Mouse (Mus musculus) large intestine, adult 2 months (tissue): ENCODE measurements around the gene Slc6a11. TPM values are rescaled to one million over a fixed set of nuclear protein-coding genes. Genes with fewer than 3 reads are reported as not detected.

Experiments
- DNase-seq: peaks from one replicate; pipeline ENCODE4 v3.0.0-alpha.2; 2012; ENCODE audit warnings: low read depth, low spot score
- WGBS: fragments of 180-500 bp; shearing (Covaris S2); methylation state at CpG from one replicate; pipeline ENCODE4 v1.1.7; 2018; 5-methylcytosine and 5-hydroxymethylcytosine counted together
- polyA plus RNA-seq: library from polyadenylated mRNA; depleted of rRNA; stranded (reverse); fragments of >200 nt; gene quantifications from 2 replicates; pipeline ENCODE4 v1.2.3, GENCODE M21; 2012

Gene Slc6a11
- polyA plus RNA-seq, 1 experiment: 0.29 TPM

DNA sequence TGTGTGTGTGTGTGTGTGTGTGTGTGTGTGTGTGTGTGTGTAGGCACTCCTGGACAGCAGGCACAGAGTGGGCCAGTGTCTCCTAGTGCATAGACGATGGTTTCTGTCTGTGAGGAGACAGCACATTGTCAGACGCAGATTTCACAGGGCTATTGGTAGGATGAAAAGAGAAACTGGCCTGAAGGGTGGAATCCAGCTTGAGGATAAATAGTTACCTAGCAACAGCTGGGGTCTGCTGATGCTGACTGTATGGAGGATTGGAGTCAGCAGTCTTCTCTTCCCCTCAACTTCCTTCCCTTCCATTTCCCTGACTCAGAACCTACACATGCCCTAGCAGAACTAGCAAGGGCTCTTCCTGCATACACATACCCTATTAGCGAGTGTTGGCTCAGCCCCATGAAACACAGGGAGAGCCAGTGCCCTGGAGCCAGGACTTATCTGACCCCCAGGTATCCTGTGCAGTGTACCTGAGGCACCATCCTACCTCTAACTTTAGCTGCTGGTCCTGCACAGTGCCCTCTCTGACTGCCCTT, 127.7 kb downstream of the Slc6a11 start:
- DNase-seq: no peak
- WGBS: 52% methylated on average over 3 of the region's 3 CpGs

DNA sequence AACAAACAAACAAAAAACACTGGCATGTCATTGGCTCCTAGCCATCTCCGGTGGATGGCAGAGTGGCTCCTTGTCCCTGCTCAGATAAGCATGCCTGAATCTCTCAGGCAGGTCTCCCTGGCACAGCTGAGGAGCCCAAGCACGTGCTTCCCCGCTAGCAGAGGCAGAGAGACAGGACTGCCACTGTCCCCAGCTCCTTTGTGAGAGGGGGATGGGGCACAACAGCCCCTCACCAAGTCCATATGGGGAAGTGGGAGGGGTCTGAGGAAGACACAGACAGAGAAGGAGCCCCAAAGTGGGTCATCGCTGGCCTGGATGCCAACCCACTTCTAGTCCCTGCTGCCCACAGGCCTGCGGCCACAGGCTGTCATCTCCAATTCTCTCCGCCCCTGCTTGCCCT, 130.6 kb downstream of the Slc6a11 start:
- WGBS: 68% methylated on average over 6 of the region's 6 CpGs

DNA sequence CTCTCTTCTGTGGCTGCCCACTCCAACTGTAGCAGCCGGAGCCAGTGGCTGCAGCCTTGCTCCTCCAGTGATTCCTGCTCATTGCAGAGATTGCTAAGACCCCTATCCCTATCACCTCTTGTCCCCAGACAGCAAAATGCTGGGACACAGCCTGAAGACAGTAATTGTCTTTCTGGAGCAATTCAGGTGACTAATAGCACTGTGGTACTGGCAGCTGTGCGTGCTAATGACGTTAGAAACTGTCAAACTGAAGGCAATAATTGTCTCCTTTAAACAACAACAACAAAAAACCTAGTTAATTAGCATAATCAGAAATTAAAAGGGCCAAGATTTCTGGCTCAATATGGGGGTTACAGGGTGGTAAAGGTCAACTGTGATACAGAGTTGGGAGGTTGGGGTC, 133.0 kb downstream of the Slc6a11 start:
- DNase-seq: no peak
- WGBS: 36% methylated on average over 3 of the region's 3 CpGs

More for the DNA sequence above, 130.6 kb downstream of the Slc6a11 start:
- DNase-seq: no peak

DNA sequence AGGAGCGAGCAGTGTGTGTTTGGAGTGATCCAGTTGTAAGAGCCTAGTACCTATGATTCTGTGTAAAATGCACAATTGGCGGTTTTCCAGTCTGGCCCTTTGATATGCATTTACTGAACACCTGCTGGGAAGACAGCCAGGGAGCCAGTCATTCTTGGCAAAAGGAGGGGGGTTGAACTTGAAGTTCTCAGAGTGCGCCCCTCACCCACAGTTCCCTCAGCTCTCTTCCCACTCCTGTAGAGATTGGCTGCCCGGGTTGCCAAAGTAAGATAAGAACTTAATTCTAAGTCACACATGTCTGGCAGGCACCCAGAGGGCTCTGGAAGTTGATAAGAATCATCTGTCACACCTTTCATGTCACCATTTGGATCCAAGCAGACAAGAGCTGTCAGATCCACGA, 133.4 kb downstream of the Slc6a11 start:
- 27% methylated on average over 5 of the region's 5 CpGs for WGBS
- DNase-seq: no peak

DNA sequence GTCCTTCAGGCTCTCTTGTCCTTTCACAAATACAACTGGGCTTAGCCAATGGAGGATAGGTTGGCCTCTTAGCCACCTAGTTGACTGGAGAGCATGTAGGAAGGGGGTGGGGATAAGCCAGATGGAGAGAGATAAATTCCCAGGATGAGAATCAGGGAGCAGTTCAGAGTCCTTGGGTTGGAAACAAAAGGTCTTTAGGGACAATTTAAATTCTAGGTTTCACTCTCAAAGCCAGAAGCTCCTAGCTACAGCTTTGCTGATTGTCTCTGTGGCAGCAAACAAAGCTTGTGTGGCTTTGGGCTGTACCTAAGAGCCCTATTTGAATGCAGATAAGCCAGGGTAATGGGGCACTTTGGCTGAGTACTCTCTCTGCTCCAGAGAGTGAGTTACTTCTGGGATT, 135.2 kb downstream of the Slc6a11 start:
- DNase-seq: no peak

DNA sequence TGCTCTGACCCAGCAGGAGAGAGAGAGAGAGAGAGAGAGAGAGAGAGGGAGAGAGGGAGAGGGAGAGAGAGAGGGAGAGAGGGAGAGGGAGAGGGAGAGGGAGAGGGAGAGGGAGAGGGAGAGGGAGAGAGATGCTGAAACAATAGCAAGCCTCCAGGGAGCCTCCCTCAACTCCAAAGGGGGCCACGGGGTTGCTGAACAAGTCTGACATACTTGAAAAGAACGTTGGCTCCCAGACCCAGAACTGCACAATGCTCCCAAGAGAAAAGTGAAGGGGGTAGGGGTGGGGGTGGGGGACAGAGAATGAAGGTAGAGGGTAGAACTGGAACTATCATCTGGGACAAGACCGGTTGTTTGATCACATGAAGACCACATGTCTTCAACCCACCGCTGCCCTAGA, 136.9 kb downstream of the Slc6a11 start:
- WGBS: 45% methylated on average over 4 of the region's 4 CpGs
- DNase-seq: no peak

DNA sequence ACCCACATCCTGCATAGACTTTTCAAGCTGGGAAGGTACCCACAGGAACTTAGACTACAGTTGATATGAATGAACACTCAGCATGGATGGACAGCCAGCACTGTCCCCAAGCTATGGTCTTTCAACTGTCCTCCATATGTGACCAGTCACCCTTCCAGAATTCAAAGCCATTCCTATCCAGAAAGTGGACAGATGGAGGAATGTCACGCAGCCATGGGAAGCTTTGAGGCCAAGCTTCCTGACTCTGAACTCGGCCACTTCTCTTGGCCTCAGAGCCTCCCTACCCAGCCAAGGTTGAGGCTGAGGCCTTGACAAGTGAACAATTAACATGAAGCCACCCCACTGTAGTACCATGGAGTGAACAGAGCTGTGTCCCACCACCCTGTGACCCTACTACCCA, 138.5 kb downstream of the Slc6a11 start:
- 83% methylated on average over 2 of the region's 2 CpGs for WGBS
- no peak for DNase-seq

DNA sequence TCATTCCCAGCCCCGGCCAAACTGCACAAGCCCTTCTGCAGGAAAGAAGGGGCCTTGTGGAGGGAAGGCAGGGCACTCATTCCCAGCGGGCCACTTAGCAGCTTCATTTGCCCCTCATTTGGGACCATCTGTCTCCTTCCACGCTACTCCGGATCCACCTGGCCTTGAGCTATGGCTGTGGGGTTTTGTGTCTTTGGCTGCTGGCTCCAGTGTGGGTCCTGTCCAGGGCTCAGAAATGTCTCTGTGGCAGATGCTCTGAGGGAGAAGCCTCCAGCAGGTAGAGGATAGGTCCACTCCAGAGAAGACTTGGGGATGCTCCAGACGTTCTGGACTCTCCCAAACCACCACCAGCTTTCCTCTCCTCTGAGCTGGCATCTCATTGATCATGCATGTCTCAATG, 139.8 kb downstream of the Slc6a11 start:
- DNase-seq: no peak
- WGBS: 57% methylated on average over 5 of the region's 5 CpGs

DNA sequence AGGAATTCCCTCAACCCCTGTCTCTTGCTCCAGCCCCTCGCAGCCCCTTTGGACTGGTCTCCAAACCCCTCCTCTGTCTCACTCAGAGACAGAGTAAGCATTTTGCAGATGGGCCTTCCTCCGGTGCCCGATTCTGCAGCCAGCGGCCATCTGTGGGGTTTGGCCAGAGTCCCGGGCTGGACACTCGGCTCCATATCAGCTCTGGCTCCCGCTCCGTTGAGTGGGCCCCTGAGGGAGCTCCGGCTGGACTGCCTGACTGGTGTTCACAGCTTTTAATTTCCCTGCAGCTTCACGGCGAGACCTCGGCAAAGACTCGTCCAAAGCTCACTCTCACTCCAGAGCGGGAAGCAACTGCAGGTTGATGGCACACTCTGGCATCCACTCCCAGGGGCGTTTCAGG, 141.2 kb downstream of the Slc6a11 start:
- 72% methylated on average over 15 of the region's 15 CpGs for WGBS
- no peak for DNase-seq

DNA sequence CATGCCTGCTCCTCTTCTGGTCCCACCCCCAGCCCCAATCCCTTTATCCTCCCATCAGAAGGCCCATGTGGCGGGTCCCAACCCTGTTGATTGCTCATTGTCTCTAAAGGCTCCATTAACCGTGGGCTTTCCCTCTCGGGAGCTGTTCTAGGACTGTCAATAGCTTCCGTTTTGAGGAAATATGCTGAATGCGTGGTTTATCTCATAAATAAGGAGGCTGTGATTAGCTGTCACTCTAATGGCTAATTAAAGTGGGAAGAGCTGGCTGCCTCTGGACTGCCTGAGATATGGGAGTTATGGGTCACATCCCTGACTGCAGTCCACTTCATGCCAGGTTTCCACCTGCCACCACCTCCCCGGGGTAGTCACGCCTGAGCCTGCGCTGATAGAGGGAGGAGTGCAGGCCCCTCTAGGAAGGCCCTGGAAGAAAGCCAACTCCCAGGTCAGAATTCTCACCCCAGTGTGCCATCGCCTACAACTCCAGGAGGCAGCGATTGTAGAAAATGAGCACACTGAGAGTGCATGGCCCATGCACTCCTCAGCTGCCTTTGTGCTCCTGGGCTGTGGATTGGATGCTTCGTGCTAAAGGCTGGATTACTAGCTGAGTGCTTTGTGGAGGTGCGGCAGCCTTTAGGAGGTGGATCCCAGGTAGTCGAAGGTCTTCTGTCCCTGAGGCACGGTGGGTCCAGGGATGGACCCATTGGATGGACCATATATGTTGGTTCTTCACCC, 143.1 kb downstream of the Slc6a11 start:
- no peak for DNase-seq
- 54% methylated on average over 14 of the region's 14 CpGs for WGBS

DNA sequence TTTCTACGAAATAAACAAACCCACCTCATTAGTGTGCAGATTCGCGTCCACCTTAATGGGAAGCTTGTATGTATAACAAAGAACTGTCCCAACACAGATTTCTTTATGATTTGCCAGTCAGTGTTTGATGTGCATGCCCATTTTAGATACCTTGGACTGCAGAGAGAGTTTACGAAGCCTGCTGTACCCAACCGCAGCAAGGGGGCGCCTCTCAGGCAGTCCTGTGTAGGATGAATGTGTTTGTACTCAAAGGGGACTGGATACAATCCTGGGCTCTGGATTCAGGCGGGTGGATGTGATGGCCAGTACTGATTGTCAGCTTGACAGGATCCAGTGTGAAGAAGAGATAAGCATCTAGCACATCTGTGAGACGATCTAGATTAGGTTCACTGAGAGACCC, 144.8 kb downstream of the Slc6a11 start:
- WGBS: 59% methylated on average over 8 of the region's 8 CpGs
- no peak for DNase-seq

DNA sequence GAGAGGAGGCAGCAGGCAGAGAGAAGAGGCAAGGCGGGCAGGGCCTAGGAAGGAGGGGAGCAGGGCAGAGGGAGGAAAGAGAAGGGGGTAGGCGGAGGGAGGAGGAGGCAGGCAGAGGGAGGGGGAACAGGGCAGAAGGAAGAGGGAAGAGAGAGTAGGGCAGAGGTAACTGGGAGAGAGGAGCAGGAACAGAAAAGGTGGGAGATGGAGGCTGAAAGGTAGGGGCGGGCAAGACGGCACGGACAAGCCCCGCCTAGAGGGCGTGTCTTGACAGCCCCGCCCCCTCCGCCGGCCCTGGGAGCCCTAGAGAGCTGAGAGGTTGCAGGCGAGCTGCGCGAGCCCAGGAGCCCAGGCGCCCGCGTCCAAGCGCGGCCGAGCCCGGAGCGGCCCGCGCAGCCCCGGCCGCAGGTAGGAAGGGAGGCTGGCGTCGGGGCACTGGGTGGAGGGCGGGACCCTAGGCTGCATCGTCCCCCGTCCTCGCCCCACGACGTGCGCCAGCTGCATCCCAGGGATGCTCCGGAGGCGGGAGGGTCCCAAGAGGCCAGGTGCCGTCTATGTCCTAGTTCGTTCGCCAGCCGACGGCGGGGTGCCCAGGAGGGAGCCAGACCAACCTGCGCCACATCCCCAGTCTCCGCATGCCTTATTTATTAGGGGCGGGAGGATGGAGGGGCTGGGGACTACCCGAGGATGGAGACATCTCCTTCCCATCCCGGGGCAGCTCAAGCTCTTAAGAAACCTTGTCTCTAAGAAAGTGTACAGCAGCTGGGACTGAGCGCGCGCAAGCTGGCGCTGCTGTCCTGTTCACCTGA, 151.6 kb downstream of the Slc6a11 start, which contains the start of gene Slc6a1:
TSS of gene Slc6a1 (plus strand) at position 167 of the 809 bp plus-strand sequence.
- DNase-seq: peak; percentile 10
- 3% methylated on average over 51 of the region's 51 CpGs for WGBS

DNA sequence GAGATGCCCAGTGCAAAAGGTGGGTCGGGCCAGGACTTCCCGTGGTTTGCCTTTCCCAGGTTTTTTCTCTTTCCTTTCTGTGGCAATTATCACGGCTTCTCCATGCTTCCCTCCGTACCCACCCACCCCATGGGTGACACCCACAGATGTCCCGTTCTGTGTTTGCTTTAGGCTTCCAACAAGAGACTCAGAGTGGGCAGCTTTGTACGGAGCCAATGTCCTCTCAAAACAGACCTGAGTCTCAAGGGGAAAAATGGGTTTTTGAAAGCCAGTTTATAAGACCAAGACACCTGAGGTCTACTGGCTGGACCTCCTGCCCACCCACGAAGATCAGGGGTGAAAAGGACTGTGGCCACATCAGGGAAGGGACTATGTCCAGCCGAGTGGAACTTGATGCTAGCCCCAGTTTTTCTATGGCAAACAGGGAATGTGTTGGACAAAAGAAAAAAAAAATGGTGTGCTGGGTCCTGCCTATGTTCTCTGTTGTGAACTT, 152.3 kb downstream of the Slc6a11 start:
- DNase-seq: no peak
- WGBS: 15% methylated on average over 8 of the region's 8 CpGs

DNA sequence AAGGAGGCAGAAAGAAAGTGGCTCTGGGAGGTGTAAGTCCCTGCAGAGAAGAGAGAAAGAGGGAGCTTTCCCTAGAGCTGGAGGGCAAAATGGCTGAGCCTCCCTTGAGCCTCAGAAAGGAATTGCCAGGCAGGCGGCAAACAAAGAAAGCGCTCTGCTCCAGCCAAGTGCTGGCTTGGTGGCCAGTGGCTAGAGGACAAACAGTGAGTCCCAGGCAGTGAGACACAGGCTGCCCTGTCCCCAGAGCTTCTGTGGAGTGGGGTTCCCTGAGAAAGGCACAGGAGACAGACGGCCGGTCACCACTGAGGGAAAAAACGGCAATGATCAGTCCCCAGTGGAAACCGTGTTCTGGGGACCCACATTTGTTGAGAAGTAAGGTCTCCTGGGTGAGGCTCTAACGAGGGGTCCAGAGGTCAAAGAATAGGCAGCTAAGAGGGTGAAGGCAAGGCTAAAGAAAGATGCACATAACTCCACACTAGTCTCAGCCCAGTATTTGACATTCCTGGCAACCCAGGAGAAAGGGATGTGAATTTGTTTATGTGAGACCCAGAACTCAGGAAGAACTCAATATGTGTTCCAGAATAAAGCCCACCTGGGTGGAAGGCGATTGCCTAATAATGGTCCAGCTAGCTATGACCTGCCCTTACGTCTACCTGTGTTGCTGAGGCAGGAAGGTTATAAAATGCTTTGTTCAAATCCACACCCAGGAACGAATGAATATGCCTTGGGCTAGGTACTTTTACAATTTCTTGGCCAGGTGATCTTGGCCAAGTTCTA, 153.1 kb downstream of the Slc6a11 start:
- 35% methylated on average over 10 of the region's 10 CpGs for WGBS

DNA sequence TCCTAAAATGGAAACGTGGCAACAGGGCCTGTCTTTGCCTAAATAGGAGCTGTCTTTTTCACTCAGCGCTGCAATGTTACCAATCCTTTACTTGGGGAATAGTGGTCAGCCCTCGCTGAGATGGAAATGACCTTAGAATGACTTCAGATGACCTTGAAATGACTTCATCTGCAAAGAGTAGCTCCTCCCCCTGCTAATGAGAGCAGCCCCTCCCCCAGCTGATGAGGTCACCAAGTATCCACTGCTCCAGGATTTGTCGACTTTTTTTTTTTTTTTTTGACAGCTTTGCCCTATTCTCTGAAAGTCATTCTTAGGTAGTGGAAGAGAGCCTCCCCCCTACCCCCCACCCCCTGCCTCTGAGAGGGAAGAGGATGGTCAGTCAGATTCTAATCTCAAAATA, 154.4 kb downstream of the Slc6a11 start:
- no peak for DNase-seq
- WGBS: 27% methylated on average over 4 of the region's 4 CpGs

More for the DNA sequence above, 153.1 kb downstream of the Slc6a11 start:
- no peak for DNase-seq

DNA sequence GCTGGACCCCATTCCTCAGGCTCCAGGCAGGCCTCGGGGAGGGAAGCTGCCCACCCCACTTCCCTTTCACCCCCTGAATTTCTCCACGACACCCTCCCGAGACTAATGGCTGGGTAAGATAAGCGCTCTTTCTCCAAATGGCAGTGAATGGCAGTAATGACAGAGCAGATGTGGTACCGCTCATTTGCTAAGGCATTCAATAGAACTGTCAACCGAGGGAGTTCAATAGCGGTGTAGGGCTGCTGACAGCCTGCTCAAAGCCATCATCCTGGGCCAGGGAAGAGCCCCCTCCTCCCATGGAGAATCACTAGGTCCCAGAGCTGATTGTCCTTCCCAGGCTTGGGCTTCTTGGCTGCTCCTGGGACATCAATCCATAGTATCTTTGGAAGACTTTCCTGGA, 158.1 kb downstream of the Slc6a11 start:
- 46% methylated on average over 7 of the region's 7 CpGs for WGBS
- DNase-seq: no peak

DNA sequence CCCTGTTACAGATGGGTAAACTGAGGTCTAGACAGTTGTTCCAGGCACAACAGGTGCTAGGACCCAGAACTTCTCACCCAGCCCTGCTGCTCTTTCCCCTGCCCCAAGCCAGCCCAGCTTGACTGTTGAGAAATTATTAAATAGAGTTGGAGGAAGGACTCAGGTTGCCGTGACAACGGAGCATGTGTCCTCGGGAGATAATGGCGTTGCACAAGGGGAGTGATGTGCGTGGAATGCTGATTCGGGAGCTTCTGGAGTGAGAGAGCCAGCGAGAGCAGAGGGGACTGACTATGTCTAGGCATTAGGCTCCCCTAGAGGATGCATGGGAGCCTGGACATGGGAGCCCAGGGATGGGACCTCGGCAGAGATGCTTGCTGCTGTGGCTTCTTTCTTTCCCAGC, 159.1 kb downstream of the Slc6a11 start:
- no peak for DNase-seq
- 53% methylated on average over 8 of the region's 8 CpGs for WGBS

DNA sequence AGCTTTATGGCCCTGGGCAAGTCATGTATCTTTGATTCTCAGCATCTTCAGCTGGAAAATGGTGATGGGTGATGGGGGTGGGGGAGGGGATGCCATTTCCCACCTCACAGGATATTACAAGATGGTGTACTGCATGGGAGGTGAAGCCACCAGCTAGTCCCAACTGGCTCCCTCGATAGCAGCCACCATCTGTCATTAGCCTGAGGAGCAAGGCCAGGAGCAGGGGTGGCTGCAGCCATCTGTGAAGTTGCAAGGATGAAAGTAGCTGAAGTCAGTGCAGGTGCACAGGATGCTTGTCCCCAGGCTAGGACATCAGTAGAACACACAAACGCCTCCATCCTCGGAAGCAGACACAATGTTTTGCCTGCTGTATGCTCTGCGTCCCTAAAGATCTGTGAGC, 159.9 kb downstream of the Slc6a11 start:
- WGBS: 77% methylated on average over 4 of the region's 4 CpGs
- no peak for DNase-seq

DNA sequence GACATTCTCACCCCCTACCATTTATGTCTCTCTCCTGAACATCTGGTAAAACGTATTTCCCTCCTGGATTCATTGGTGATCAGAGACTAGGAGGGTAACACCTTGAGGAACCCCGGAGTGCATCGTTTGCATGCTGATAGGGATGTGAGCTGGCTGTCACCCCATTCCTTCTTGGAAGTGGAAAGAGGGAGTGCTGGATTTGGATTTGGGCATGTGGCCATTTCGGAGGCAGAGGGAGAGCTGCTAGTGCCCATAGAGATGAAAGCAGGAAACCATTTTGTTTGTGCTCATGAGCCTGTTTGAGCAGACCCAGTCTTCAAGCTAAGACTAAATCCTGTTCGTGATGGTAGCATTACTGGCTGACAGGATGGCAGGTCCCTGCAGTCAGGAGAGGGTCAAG, 160.4 kb downstream of the Slc6a11 start:
- no peak for DNase-seq
- 67% methylated on average over 5 of the region's 5 CpGs for WGBS

DNA sequence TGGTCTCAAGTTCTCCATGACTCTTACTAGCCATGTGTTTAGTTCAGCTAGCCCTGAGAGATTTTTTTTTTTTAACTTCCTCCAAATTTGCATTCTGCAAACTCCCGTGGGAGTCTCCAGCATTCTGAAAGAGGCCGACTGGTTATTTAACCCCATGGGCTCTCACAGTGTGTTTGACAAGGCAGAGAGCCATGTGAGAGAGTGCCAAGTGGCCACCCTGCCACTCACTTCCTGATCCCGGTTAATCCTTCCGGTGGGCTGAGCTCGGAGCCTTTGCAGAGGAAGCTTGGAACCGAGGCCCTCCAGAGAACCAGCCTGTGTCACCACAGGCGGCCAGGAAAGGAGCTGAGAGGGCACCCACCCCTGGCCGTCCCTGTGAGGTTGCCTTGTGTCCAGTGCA, 162.5 kb downstream of the Slc6a11 start:
- 19% methylated on average over 8 of the region's 8 CpGs for WGBS
- peak; percentile 2 for DNase-seq
